Mouse (Mus musculus) cerebellum, adult 2 months (tissue): ENCODE data around the gene Hrh2.

ENCODE experiments used
- CTCF ChIP-seq: fragments of 200-500 bp; IDR thresholded peaks from 2 replicates; pipeline ENCODE4 v1.5.1; 2011; ENCODE audit warnings: low read depth, mild to moderate bottlenecking, control low read depth, low read length, moderate library complexity, borderline replicate concordance; ENCODE audit not compliant: insufficient read depth
- POLR2A ChIP-seq: fragments of 200-500 bp; IDR thresholded peaks from 2 replicates; pipeline ENCODE4 v1.6.1; 2011; ENCODE audit warnings: low read length, control low read depth, borderline replicate concordance; ENCODE audit not compliant: insufficient read depth

DNA sequence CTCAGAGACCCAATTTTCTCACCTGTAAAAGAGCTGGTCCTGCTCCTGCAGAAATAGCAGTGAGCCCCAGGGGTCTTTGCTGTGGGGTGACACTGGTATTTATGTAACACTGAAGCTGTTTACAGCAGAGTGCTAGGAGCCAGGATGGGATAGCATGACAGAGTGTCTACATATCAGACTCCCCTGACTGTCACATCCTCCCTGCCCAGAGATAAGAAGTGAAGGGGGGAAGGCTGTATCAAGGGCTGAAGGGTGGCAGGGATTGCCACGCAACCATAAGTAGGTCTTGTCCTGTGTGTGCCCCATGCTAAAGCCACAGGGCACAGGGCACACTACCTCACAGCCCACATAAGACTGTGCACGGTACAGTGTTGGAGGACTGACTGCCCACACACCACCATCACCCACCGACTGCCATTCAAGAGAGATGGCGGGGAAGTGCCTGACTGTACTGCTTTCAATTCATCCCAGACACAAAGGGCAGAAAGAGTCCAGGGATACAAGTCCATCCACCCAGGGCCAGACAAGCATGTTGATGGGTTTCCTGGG is 29.8 kb downstream of the Hrh2 start:
- no peak for TF ChIP-seq CTCF
- TF ChIP-seq POLR2A = no peak
